Mouse (Mus musculus) E14TG2a.4 (cell line): ENCODE measurements around the gene Marveld2.

Experiments used
- CTCF ChIP-seq: conservative IDR thresholded peaks from 2 replicates; pipeline ENCODE4 v1.5.1; 2014; ENCODE audit warnings: low read length
- POU5F1 ChIP-seq: IDR thresholded peaks from 2 replicates; pipeline ENCODE4 v1.6.1; 2014; ENCODE audit warnings: low read length, borderline replicate concordance

- TF ChIP-seq CTCF (no peak), POU5F1 (no peak)
Observed at GRCm38 (mm10) chr13:100651439-100652186, 34.8 kb upstream of the Marveld2 start, which contains the start of gene Taf9.
